Mouse (Mus musculus): ENCODE data around the gene Ccdc177. TPM values are rescaled to one million over a fixed set of nuclear protein-coding genes. Genes with fewer than 3 reads are reported as not detected.

Ccdc177 gene
- polyA plus RNA-seq, 1 experiment from 2014 or later: 0.12 TPM

DNA sequence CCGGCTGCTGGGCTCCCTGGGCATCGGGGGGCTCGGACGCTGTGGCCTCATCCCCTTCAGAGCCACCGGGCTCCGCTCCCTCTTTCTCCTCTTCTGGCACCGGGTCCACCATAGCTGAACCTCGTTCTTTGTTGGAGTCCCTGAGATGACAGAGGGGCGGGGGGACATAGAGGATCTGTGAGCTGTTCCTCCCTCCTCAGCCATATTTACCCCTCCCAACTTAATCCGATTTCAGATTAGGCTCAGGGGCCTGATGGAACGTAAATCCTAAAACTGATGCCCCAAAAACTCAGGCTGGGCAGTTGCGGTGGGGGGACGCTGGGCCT, 1.1 kb downstream of the Ccdc177 start:
- Histone ChIP-seq H3K27ac (replicated peaks; ENCODE audit: low read depth, low read length) (no peak overlapping the region), H3K9me3 (ENCODE audit: control insufficient read depth, low read length) (no peaks in the 10 kb centered on the region), H3K27me3 (ENCODE audit: control insufficient read depth, insufficient read depth, low read length) (peaks cover 47% of the 10 kb centered on the region), H3K4me3 (ENCODE audit: low read depth, low read length) (peak overlapping the region; percentile 40), H3K36me3 (ENCODE audit: control insufficient read depth, insufficient read depth, low read length) (no peaks in the 10 kb centered on the region), H3K4me2 (ENCODE audit: low read depth, severe bottlenecking) (peak overlapping the region; percentile 97; the same call in 1 of the 2 replicates), H3K4me1 (ENCODE audit: control insufficient read depth, insufficient read depth, low read length) (peaks cover 9% of the 10 kb centered on the region), H3K9ac (ENCODE audit: low read length) (no peak overlapping the region)
- 7% methylated on average over 13 of the region's 13 CpGs for WGBS
- DNase-seq (ENCODE audit: low spot score) (no peak), ATAC-seq (ENCODE audit: insufficient number of reproducible peaks, low FRiP score, low TSS enrichment, low read depth) (no peak)

- Histone ChIP-seq H3K9me3 (ENCODE audit: control insufficient read depth, low read length) (no peaks in the 10 kb centered on the region), H3K4me1 (ENCODE audit: control insufficient read depth, insufficient read depth, low read length) (peaks cover 9% of the 10 kb centered on the region), H3K27me3 (ENCODE audit: control insufficient read depth, insufficient read depth, low read length) (peaks cover 47% of the 10 kb centered on the region), H3K36me3 (ENCODE audit: control insufficient read depth, insufficient read depth, low read length) (no peaks in the 10 kb centered on the region), H3K4me2 (ENCODE audit: low read depth, severe bottlenecking) (peak overlapping the region; percentile 97), H3K4me3 (ENCODE audit: low read depth, low read length) (peak overlapping the region; percentile 40), H3K9ac (ENCODE audit: low read length) (no peak overlapping the region; the same call in none of the 2 replicates), H3K27ac (replicated peaks; ENCODE audit: low read depth, low read length) (no peak overlapping the region)
- DNase-seq (ENCODE audit: low spot score) (peak; percentile 76), ATAC-seq (ENCODE audit: insufficient number of reproducible peaks, low FRiP score, low TSS enrichment, low read depth) (no peak)
- 3% methylated on average over 86 of the region's 92 CpGs for WGBS
These were observed 1.7 kb downstream of the Ccdc177 start for GRCm38 (mm10) chr12:80758559-80759386.

DNA sequence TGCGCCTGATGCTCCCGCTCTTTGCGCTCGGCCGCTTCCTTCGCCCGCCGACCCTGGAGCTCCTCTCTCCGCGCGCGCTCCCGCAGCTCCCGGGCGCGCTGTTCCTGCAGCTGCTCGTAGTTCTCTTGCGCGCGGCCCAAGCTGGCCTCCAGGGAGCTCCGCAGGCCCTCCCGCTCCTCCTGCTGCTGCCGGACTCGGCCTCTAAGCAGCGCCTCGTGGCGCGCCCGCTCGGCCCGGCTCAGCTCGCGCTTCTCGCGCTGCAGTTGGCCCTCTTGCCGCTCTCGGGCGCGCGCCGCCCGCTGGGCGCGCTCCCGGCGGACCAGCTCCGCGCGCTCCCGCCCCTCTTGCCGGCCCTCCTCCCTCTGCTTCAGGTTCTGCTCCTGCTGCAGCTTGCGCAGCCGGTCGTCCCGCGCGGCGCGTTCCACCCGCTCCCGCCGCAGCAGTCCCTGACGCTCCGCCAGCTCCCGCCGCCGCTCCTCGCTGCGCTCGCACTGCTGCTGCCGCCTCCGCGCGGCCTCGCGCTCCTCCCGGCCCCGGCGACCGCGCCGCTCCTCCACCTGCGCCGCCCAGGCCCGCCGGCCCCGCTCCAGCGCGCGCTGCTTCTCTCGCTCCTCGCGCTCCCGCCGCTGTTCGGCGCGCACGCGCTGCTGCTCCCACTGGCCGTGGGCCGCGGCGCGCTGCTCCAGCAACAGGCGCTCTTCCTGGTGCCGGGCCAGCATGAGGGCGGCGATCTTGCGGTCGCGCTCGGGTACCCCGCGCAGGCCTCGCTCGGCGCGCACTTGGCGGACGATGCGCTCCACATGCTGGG, 2.5 kb downstream of the Ccdc177 start:
- no peaks in the 10 kb centered on the region for H3K9me3 ChIP-seq (ENCODE audit: control insufficient read depth, low read length)
- H3K9ac ChIP-seq (ENCODE audit: low read length): peak overlapping the region; percentile 47

GRCm38 (mm10) chr12:80751556-80751955, 8.9 kb downstream of the Ccdc177 start:
- Histone ChIP-seq H3K9me3 (ENCODE audit: control insufficient read depth, low read length) (no peaks in the 10 kb centered on the region), H3K9ac (ENCODE audit: low read length) (no peak overlapping the region), H3K4me1 (ENCODE audit: control insufficient read depth, insufficient read depth, low read length) (no peaks in the 10 kb centered on the region), H3K36me3 (ENCODE audit: control insufficient read depth, insufficient read depth, low read length) (no peaks in the 10 kb centered on the region), H3K4me3 (ENCODE audit: low read depth, low read length) (no peak overlapping the region), H3K27me3 (ENCODE audit: control insufficient read depth, insufficient read depth, low read length) (peaks cover 9% of the 10 kb centered on the region), H3K27ac (replicated peaks; ENCODE audit: low read depth, low read length) (no peak overlapping the region), H3K4me2 (ENCODE audit: low read depth, severe bottlenecking) (no peak overlapping the region)
- DNase-seq (ENCODE audit: low spot score) (no peak), ATAC-seq (ENCODE audit: insufficient number of reproducible peaks, low FRiP score, low TSS enrichment, low read depth) (no peak)
- WGBS: 87% methylated on average over 6 of the region's 6 CpGs

More for the DNA sequence above, 2.5 kb downstream of the Ccdc177 start:
- peaks cover 9% of the 10 kb centered on the region for H3K4me1 ChIP-seq (ENCODE audit: control insufficient read depth, insufficient read depth, low read length)
- WGBS: under 1% methylated on average over 112 of the region's 122 CpGs
- H3K27ac ChIP-seq (replicated peaks; ENCODE audit: low read depth, low read length): no peak overlapping the region
- peaks cover 47% of the 10 kb centered on the region for H3K27me3 ChIP-seq (ENCODE audit: control insufficient read depth, insufficient read depth, low read length)
- ATAC-seq (ENCODE audit: insufficient number of reproducible peaks, low FRiP score, low TSS enrichment, low read depth) (peak; percentile 75), DNase-seq (ENCODE audit: low spot score) (peak; percentile 81)
- no peaks in the 10 kb centered on the region for H3K36me3 ChIP-seq (ENCODE audit: control insufficient read depth, insufficient read depth, low read length)
- peak overlapping the region; percentile 40 for H3K4me3 ChIP-seq (ENCODE audit: low read depth, low read length)
- H3K4me2 ChIP-seq (ENCODE audit: low read depth, severe bottlenecking): peak overlapping the region; percentile 97

GRCm38 (mm10) chr12:80746031-80746813, 14.3 kb downstream of the Ccdc177 start:
- ATAC-seq (ENCODE audit: insufficient number of reproducible peaks, low FRiP score, low TSS enrichment, low read depth): no peak
- DNase-seq (ENCODE audit: low spot score): no peak
- Histone ChIP-seq H3K27ac (replicated peaks; ENCODE audit: low read depth, low read length) (no peak overlapping the region), H3K4me2 (ENCODE audit: low read depth, severe bottlenecking) (no peak overlapping the region), H3K4me3 (ENCODE audit: low read depth, low read length) (no peak overlapping the region), H3K36me3 (ENCODE audit: control insufficient read depth, insufficient read depth, low read length) (no peaks in the 10 kb centered on the region), H3K27me3 (ENCODE audit: control insufficient read depth, insufficient read depth, low read length) (no peaks in the 10 kb centered on the region), H3K4me1 (ENCODE audit: control insufficient read depth, insufficient read depth, low read length) (no peaks in the 10 kb centered on the region), H3K9me3 (ENCODE audit: control insufficient read depth, low read length) (no peaks in the 10 kb centered on the region), H3K9ac (ENCODE audit: low read length) (no peak overlapping the region)
- 64% methylated on average over 8 of the region's 8 CpGs for WGBS

- DNase-seq (ENCODE audit: low spot score) (no peak), ATAC-seq (ENCODE audit: insufficient number of reproducible peaks, low FRiP score, low TSS enrichment, low read depth) (no peak)
- no peak overlapping the region for H3K27ac ChIP-seq (replicated peaks; ENCODE audit: low read depth, low read length)
- no peaks in the 10 kb centered on the region for H3K36me3 ChIP-seq (ENCODE audit: control insufficient read depth, insufficient read depth, low read length)
- no peaks in the 10 kb centered on the region for H3K27me3 ChIP-seq (ENCODE audit: control insufficient read depth, insufficient read depth, low read length)
- no peaks in the 10 kb centered on the region for H3K4me1 ChIP-seq (ENCODE audit: control insufficient read depth, insufficient read depth, low read length)
- H3K9me3 ChIP-seq (ENCODE audit: control insufficient read depth, low read length): no peaks in the 10 kb centered on the region
- H3K4me2 ChIP-seq (ENCODE audit: low read depth, severe bottlenecking): no peak overlapping the region
- 78% methylated on average over 1 of the region's 1 CpGs for WGBS
- H3K4me3 ChIP-seq (ENCODE audit: low read depth, low read length): no peak overlapping the region
- no peak overlapping the region for H3K9ac ChIP-seq (ENCODE audit: low read length)
These were observed 15.9 kb downstream of the Ccdc177 start for GRCm38 (mm10) chr12:80744614-80745013.

GRCm38 (mm10) chr12:80739482-80739881, 21.0 kb downstream of the Ccdc177 start:
- no peak for ATAC-seq (ENCODE audit: insufficient number of reproducible peaks, low FRiP score, low TSS enrichment, low read depth)
- WGBS: 26% methylated on average over 9 of the region's 9 CpGs
- Histone ChIP-seq H3K4me2 (ENCODE audit: low read depth, severe bottlenecking) (no peak overlapping the region), H3K27me3 (ENCODE audit: control insufficient read depth, insufficient read depth, low read length) (no peaks in the 10 kb centered on the region), H3K9ac (ENCODE audit: low read length) (no peak overlapping the region), H3K4me1 (ENCODE audit: control insufficient read depth, insufficient read depth, low read length) (peaks cover 4% of the 10 kb centered on the region; the same call in 1 of the 2 replicates), H3K4me3 (ENCODE audit: low read depth, low read length) (no peak overlapping the region), H3K9me3 (ENCODE audit: control insufficient read depth, low read length) (no peaks in the 10 kb centered on the region), H3K27ac (replicated peaks; ENCODE audit: low read depth, low read length) (no peak overlapping the region), H3K36me3 (ENCODE audit: control insufficient read depth, insufficient read depth, low read length) (no peaks in the 10 kb centered on the region)
- DNase-seq (ENCODE audit: low spot score): peak; percentile 48

- 70% methylated on average over 5 of the region's 5 CpGs for WGBS
- no peaks in the 10 kb centered on the region for H3K36me3 ChIP-seq (ENCODE audit: control insufficient read depth, insufficient read depth, low read length)
- no peak for DNase-seq (ENCODE audit: low spot score)
- H3K4me3 ChIP-seq (ENCODE audit: low read depth, low read length): no peak overlapping the region
- no peaks in the 10 kb centered on the region for H3K27me3 ChIP-seq (ENCODE audit: control insufficient read depth, insufficient read depth, low read length)
- H3K9ac ChIP-seq (ENCODE audit: low read length): no peak overlapping the region
- peaks cover 4% of the 10 kb centered on the region; the same call in 1 of the 2 replicates for H3K4me1 ChIP-seq (ENCODE audit: control insufficient read depth, insufficient read depth, low read length)
- no peak overlapping the region for H3K27ac ChIP-seq (replicated peaks; ENCODE audit: low read depth, low read length)
- H3K4me2 ChIP-seq (ENCODE audit: low read depth, severe bottlenecking): no peak overlapping the region
- ATAC-seq (ENCODE audit: insufficient number of reproducible peaks, low FRiP score, low TSS enrichment, low read depth): no peak
- no peaks in the 10 kb centered on the region for H3K9me3 ChIP-seq (ENCODE audit: control insufficient read depth, low read length)
These were observed 23.2 kb downstream of the Ccdc177 start for GRCm38 (mm10) chr12:80737283-80737600.

All from limb, embryonic 11.5 days (tissue).